Mouse (Mus musculus): ENCODE results near the gene Slc6a6. TPM values are rescaled to one million over a fixed set of nuclear protein-coding genes. Genes with fewer than 3 reads are reported as not detected.

Slc6a6 gene
- polyA plus RNA-seq, 1 experiment from 2014 or later: 66.8 TPM

DNA sequence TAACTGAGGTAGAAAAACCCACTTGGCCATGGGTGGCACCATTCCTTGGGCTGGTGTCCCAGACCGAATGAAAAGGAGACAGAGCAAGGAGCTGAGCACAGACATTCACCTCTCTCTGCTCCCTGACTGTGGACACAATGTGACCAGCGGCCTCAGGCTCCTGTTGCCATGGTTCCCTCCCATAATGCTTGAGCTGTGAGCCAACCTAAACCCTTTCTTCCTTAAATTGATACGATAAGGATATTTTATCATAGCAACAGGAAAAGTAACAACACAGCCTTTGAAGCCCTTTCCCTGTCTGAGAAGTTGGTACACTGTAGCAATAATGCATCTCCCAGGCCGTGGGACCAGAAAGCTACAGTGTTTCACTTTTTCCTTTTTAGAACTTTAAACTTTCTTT, 14.6 kb upstream of the Slc6a6 start:
- Histone ChIP-seq H3K27ac (replicated peaks in 1 of 2; ENCODE audit: control insufficient read depth in 1 of 2, insufficient read depth in 1 of 2, low read depth in 2 of 2, low read length in 2 of 2) (no peak overlapping the region), H3K4me1 (ENCODE audit: control insufficient read depth in 2 of 2, insufficient read depth in 2 of 2, low read length in 2 of 2) (peaks cover 8 to 12% of the 10 kb centered on the region in 2 experiments; a peak in 3 of 4 replicates), H3K27me3 (ENCODE audit: control insufficient read depth, insufficient read depth, low read length) (no peaks in the 10 kb centered on the region), H3K36me3 (ENCODE audit: control insufficient read depth, insufficient read depth, low read length) (no peaks in the 10 kb centered on the region), H3K9ac (ENCODE audit: low read length) (no peak overlapping the region), H3K9me3 (ENCODE audit: control insufficient read depth, low read length) (no peaks in the 10 kb centered on the region), H3K4me3 (ENCODE audit: control insufficient read depth in 1 of 2, insufficient read depth in 1 of 2, low read depth in 1 of 2, low read length in 2 of 2) (no peak overlapping the region), H3K4me2 (ENCODE audit: low read length) (no peak overlapping the region)
- no peak for ATAC-seq (ENCODE audit: insufficient number of reproducible peaks, insufficient read depth, low FRiP score, low read depth)
- 54% methylated on average over 4 of the region's 4 CpGs for WGBS

DNA sequence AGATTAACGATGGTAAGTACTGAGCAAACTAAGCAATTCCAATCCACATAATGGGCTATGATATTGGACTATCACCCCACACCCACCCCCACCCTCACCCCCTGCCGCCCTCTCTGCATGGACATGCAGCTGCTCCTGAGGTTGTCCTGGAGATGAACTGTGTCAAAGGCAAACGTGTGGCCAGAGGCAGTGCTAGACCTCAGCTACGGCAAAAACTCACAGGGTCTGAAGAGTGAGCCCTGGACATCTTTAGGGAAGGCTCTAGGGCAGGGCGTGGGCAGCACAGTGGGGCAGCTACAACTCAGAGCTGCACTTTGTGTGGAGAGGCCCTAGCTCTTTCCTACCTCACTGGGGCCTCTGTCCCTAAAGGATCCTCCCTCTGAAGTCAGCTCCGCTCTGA, 13.6 kb upstream of the Slc6a6 start:
- no peak for ATAC-seq (ENCODE audit: insufficient number of reproducible peaks, insufficient read depth, low FRiP score, low read depth)

DNA sequence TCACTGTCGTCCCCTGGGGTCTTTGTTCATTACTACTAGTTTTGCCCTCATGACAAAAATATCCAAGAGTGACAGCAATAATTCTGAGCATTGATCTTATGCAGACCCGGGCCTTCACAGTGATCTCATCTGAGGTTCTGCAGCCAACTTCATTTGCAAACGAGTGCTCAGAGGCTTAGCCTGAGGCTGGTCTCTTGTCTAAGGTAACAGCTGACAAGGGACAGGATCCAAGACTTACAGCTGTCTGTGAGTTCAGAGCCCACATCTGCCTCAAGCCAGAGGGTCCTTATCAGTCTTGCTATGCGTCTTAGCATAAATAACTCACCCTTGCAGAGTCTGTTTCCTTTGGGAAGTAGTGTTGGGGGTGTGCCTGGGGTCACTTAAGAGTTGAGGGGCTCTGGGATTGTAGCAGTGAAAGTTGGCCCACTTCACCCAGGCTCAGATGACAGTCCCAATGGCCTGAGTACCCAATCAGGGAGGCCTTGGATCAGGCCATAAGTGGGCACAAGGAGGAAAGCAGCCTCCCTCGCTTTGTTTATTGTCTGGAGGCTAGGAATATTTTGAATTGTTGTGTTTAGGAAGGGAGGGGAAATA, 9.0 kb upstream of the Slc6a6 start:
- H3K9ac ChIP-seq (ENCODE audit: low read length): no peak overlapping the region
- no peaks in the 10 kb centered on the region for H3K9me3 ChIP-seq (ENCODE audit: control insufficient read depth, low read length)
- H3K27me3 ChIP-seq (ENCODE audit: control insufficient read depth, insufficient read depth, low read length): no peaks in the 10 kb centered on the region
- H3K36me3 ChIP-seq (ENCODE audit: control insufficient read depth, insufficient read depth, low read length): no peaks in the 10 kb centered on the region
- no peak overlapping the region for H3K4me2 ChIP-seq (ENCODE audit: low read length)
- no peak for ATAC-seq (ENCODE audit: insufficient number of reproducible peaks, insufficient read depth, low FRiP score, low read depth)
- peaks cover 28 to 42% of the 10 kb centered on the region in 2 experiments for H3K4me1 ChIP-seq (ENCODE audit: control insufficient read depth in 2 of 2, insufficient read depth in 2 of 2, low read length in 2 of 2)
- no peak overlapping the region for H3K4me3 ChIP-seq (ENCODE audit: control insufficient read depth in 1 of 2, insufficient read depth in 1 of 2, low read depth in 1 of 2, low read length in 2 of 2)
- 17% methylated on average over 5 of the region's 5 CpGs for WGBS
- H3K27ac ChIP-seq (replicated peaks in 1 of 2; ENCODE audit: control insufficient read depth in 1 of 2, insufficient read depth in 1 of 2, low read depth in 2 of 2, low read length in 2 of 2): peak overlapping the region in 1 of 2 experiments; percentile 46; a peak in 1 of 4 replicates

More for the DNA sequence above, 13.6 kb upstream of the Slc6a6 start:
- H3K9ac ChIP-seq (ENCODE audit: low read length): no peak overlapping the region
- no peak overlapping the region for H3K27ac ChIP-seq (replicated peaks in 1 of 2; ENCODE audit: control insufficient read depth in 1 of 2, insufficient read depth in 1 of 2, low read depth in 2 of 2, low read length in 2 of 2)
- H3K36me3 ChIP-seq (ENCODE audit: control insufficient read depth, insufficient read depth, low read length): no peaks in the 10 kb centered on the region
- 73% methylated on average over 6 of the region's 6 CpGs for WGBS
- no peaks in the 10 kb centered on the region for H3K9me3 ChIP-seq (ENCODE audit: control insufficient read depth, low read length)
- no peak overlapping the region for H3K4me2 ChIP-seq (ENCODE audit: low read length)
- H3K4me1 ChIP-seq (ENCODE audit: control insufficient read depth in 2 of 2, insufficient read depth in 2 of 2, low read length in 2 of 2): peaks cover 15 to 22% of the 10 kb centered on the region in 2 experiments
- H3K27me3 ChIP-seq (ENCODE audit: control insufficient read depth, insufficient read depth, low read length): no peaks in the 10 kb centered on the region
- H3K4me3 ChIP-seq (ENCODE audit: control insufficient read depth in 1 of 2, insufficient read depth in 1 of 2, low read depth in 1 of 2, low read length in 2 of 2): no peak overlapping the region

DNA sequence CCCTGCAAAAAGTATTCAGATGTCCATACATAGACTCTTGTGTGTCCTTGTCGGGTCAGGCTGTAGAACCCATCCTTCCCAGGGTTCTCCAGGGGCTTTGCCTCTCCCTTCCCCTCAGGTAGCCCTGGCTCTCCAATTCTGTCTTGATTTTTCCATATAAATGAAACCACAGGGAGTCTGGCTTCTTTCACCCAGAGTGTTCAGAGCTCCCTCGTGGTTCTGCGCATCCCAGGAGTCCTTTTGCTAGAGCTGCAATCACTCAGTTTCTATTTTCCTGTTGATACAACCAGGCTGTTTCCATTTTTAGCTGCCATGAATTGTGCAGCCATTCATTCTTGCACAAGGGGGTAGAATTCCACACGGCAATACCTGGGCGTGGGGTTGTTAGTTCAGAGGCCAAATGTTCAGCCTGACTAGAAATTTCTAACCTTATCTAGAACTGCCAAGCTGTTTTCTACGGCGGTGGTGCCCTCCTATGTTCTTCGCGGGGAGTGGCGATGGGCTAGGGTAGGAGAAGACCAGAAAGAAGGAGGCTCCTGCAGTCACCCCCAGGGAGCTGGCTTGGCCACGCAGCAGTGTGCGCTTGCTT, 5.3 kb upstream of the Slc6a6 start:
- Histone ChIP-seq H3K36me3 (ENCODE audit: control insufficient read depth, insufficient read depth, low read length) (no peaks in the 10 kb centered on the region), H3K4me1 (ENCODE audit: control insufficient read depth in 2 of 2, insufficient read depth in 2 of 2, low read length in 2 of 2) (peaks cover 26 to 41% of the 10 kb centered on the region in 2 experiments), H3K27ac (replicated peaks in 1 of 2; ENCODE audit: control insufficient read depth in 1 of 2, insufficient read depth in 1 of 2, low read depth in 2 of 2, low read length in 2 of 2) (peak overlapping the region; percentile 57 to 61), H3K27me3 (ENCODE audit: control insufficient read depth, insufficient read depth, low read length) (no peaks in the 10 kb centered on the region), H3K4me3 (ENCODE audit: control insufficient read depth in 1 of 2, insufficient read depth in 1 of 2, low read depth in 1 of 2, low read length in 2 of 2) (no peak overlapping the region), H3K4me2 (ENCODE audit: low read length) (peak overlapping the region; percentile 50), H3K9me3 (ENCODE audit: control insufficient read depth, low read length) (no peaks in the 10 kb centered on the region), H3K9ac (ENCODE audit: low read length) (peak overlapping the region; percentile 18; the same call in 1 of the 2 replicates)
- 16% methylated on average over 12 of the region's 12 CpGs for WGBS
- ATAC-seq (ENCODE audit: insufficient number of reproducible peaks, insufficient read depth, low FRiP score, low read depth): no peak

DNA sequence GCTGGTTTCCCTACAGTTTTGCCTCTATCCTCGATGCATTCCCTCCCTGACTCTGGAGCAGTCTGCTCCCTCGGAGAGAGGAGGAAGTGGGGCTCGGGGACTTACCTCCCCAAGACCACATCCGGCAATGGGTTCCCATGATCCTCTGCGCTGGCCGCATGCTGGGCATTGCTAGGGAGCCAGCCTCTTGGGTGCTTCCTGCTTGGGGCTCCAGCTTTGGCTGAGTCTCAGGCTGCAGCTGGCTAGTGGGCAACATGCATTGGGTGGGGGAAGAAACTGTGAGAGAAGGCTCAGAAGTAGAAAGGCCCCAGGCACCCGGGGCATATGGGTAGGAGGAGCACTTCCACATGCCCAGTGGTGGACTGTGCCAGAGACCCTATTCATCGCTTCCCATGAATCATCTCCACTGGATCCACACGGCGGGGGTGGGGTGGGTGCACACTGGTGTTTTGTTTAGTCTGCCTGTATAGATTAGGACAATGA, 4.7 kb upstream of the Slc6a6 start:
- WGBS: 47% methylated on average over 10 of the region's 10 CpGs
- peak overlapping the region; percentile 57 to 61 for H3K27ac ChIP-seq (replicated peaks in 1 of 2; ENCODE audit: control insufficient read depth in 1 of 2, insufficient read depth in 1 of 2, low read depth in 2 of 2, low read length in 2 of 2)

DNA sequence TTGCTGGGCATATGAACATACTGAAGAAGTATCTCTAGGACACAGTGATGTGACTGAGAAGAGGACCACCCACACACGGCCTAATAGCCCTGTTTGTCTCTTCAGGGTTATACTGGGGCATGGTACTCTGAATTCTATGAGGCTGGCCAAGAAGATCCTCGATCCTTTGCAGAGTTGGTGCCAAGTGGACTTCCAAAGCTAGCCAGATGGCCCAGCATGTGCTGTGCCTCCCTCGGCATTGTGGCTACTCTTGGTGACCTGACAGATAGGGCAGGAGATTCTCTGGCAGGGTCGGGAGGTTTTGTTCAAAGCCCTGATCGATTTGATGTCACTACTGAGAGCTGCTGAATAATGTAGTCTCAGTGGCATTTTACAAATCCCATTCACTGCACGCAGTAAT, 4.1 kb upstream of the Slc6a6 start:
- peaks cover 20 to 33% of the 10 kb centered on the region in 2 experiments for H3K4me1 ChIP-seq (ENCODE audit: control insufficient read depth in 2 of 2, insufficient read depth in 2 of 2, low read length in 2 of 2)
- no peak overlapping the region for H3K4me3 ChIP-seq (ENCODE audit: control insufficient read depth in 1 of 2, insufficient read depth in 1 of 2, low read depth in 1 of 2, low read length in 2 of 2)
- H3K27me3 ChIP-seq (ENCODE audit: control insufficient read depth, insufficient read depth, low read length): no peaks in the 10 kb centered on the region
- H3K9ac ChIP-seq (ENCODE audit: low read length): no peak overlapping the region
- no peak overlapping the region for H3K4me2 ChIP-seq (ENCODE audit: low read length)
- ATAC-seq (ENCODE audit: insufficient number of reproducible peaks, insufficient read depth, low FRiP score, low read depth): no peak
- H3K9me3 ChIP-seq (ENCODE audit: control insufficient read depth, low read length): no peaks in the 10 kb centered on the region
- no peaks in the 10 kb centered on the region for H3K36me3 ChIP-seq (ENCODE audit: control insufficient read depth, insufficient read depth, low read length)
- WGBS: 82% methylated on average over 6 of the region's 6 CpGs
- no peak overlapping the region for H3K27ac ChIP-seq (replicated peaks in 1 of 2; ENCODE audit: control insufficient read depth in 1 of 2, insufficient read depth in 1 of 2, low read depth in 2 of 2, low read length in 2 of 2)

More for the DNA sequence above, 4.7 kb upstream of the Slc6a6 start:
- ATAC-seq (ENCODE audit: insufficient number of reproducible peaks, insufficient read depth, low FRiP score, low read depth): no peak
- Histone ChIP-seq H3K4me3 (ENCODE audit: control insufficient read depth in 1 of 2, insufficient read depth in 1 of 2, low read depth in 1 of 2, low read length in 2 of 2) (no peak overlapping the region), H3K9ac (ENCODE audit: low read length) (peak overlapping the region; percentile 18; the same call in 1 of the 2 replicates), H3K9me3 (ENCODE audit: control insufficient read depth, low read length) (no peaks in the 10 kb centered on the region), H3K4me1 (ENCODE audit: control insufficient read depth in 2 of 2, insufficient read depth in 2 of 2, low read length in 2 of 2) (peaks cover 23 to 36% of the 10 kb centered on the region in 2 experiments), H3K27me3 (ENCODE audit: control insufficient read depth, insufficient read depth, low read length) (no peaks in the 10 kb centered on the region), H3K36me3 (ENCODE audit: control insufficient read depth, insufficient read depth, low read length) (no peaks in the 10 kb centered on the region), H3K4me2 (ENCODE audit: low read length) (peak overlapping the region; percentile 50)

DNA sequence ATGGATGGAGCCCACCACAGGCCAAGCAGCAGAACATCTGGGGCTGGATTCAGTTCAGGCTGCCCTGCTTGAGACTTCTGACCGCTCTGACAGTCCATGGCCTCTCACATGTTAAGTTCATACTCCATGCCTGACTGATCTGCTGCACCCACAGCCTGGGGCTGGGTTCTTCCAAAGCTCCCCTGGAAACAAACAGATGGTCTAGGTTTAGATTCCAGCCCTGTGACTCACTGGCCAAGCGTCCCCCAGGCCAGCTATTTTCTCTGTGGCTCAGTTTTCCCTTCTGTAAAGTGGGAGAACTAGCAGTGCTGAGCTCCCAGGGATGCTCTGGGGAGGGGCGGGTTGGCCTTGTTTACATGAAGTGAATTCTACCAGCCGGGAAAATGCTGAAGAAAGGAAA, 2.0 kb upstream of the Slc6a6 start:
- H3K4me2 ChIP-seq (ENCODE audit: low read length): no peak overlapping the region
- no peak overlapping the region for H3K9ac ChIP-seq (ENCODE audit: low read length)
- H3K36me3 ChIP-seq (ENCODE audit: control insufficient read depth, insufficient read depth, low read length): no peaks in the 10 kb centered on the region
- no peak overlapping the region for H3K27ac ChIP-seq (replicated peaks in 1 of 2; ENCODE audit: control insufficient read depth in 1 of 2, insufficient read depth in 1 of 2, low read depth in 2 of 2, low read length in 2 of 2)
- no peaks in the 10 kb centered on the region for H3K9me3 ChIP-seq (ENCODE audit: control insufficient read depth, low read length)
- 81% methylated on average over 4 of the region's 4 CpGs for WGBS
- ATAC-seq (ENCODE audit: insufficient number of reproducible peaks, insufficient read depth, low FRiP score, low read depth): no peak
- H3K27me3 ChIP-seq (ENCODE audit: control insufficient read depth, insufficient read depth, low read length): no peaks in the 10 kb centered on the region
- peaks cover 32 to 46% of the 10 kb centered on the region in 2 experiments for H3K4me1 ChIP-seq (ENCODE audit: control insufficient read depth in 2 of 2, insufficient read depth in 2 of 2, low read length in 2 of 2)
- no peak overlapping the region for H3K4me3 ChIP-seq (ENCODE audit: control insufficient read depth in 1 of 2, insufficient read depth in 1 of 2, low read depth in 1 of 2, low read length in 2 of 2)
